Mouse (Mus musculus) ES-E14 (cell line): ENCODE measurements around the gene Inca1.

Experiments
- CHD2 ChIP-seq: IDR thresholded peaks from 2 replicates; pipeline ENCODE4 v1.6.1; 2014; ENCODE audit warnings: mild to moderate bottlenecking, low read depth, low read length, inconsistent platforms
- HCFC1 ChIP-seq: IDR thresholded peaks from 2 replicates; pipeline ENCODE4 v1.6.1; 2012; ENCODE audit warnings: low read length, inconsistent platforms, borderline replicate concordance; ENCODE audit not compliant: insufficient read depth
- MAFK ChIP-seq: IDR thresholded peaks from 2 replicates; pipeline ENCODE4 v1.6.1; 2014; ENCODE audit warnings: mild to moderate bottlenecking, low read depth, low read length, inconsistent platforms; ENCODE audit not compliant: insufficient read depth
- ZNF384 ChIP-seq: IDR thresholded peaks from 2 replicates; pipeline ENCODE4 v1.6.1; 2012; ENCODE audit warnings: low read depth, low read length, inconsistent platforms

DNA sequence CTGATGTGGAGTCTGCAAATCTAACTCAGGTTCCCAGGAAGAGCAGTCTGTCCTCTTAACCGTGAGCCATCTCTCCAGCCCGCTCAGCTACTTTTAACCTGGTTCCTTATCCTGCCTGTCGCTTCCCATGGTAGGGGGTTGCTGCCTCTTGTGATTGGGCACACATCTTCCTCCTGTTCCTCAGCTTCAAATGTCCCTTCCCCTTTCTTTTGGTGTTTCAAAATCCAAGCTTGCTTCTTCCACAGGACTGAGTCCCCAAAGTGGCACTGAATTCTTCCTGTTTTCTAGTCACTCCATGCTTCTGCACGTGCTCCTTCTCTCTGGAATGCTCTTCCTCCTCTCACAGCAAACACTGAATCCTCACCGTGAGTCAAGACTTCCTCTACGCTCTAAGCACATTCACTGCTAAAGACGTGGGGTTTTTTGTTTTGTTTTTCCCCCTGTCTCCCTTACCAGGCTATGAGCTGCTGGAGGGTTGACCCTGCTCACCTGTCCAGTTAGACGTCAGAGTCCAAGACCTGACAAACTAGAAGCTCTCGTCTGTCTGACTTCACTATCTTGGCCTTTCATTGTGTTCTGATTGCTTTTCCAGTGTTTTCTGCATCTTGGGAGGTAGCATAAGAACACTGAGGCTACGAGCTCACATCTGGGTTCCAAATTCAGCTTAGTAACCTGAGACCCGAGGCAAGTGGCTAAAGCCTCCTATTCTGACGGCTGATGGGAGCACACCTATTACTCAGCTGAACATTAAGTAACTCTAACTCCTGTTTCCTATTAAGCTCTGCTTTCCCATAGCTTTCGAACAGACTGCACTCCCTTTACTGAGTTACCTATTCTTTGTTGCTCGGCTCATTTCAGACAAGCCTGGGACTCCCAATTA lies 32.4 kb downstream of the Inca1 start:
- TF ChIP-seq HCFC1 (no peak), MAFK (no peak), ZNF384 (no peak), CHD2 (no peak)
